Mouse (Mus musculus) heart, adult 9 months (tissue): ENCODE data around the gene Cct3.
A peak's percentile ranks its signal among the peaks of the same experiment; 100 is the strongest.
"Not testable (repeated sequence)": the region's sequence is repeated elsewhere in the genome, so short reads cannot be mapped to it uniquely, and the experiment has no call there.

Source experiments
- DNase-seq, 2 experiments: peaks; one replicate each; pipeline ENCODE4 v3.0.0; 2022; ENCODE audit warnings: low spot score in 2 of 2

Gene Cct3

DNA sequence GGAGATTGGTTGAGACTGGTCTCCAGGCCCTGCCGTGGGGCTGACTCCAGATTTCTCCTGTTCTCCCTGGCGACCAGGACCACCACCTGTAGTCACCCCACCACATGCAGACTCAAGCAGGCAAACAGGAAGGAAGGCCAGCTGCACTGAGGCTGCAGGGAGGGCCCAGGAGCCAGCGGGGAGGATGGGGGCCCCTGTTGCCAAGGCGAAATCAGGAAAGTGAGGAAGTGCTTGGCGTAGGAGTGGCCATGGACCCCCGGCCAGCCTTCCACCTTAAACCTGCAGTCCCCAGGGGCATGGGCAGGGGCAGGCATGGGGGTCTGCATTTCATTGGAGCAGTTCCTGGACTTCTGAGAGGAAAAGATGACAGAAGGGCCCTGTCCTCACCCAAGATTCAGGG, 64.2 kb downstream of the Cct3 start:
- no peak for DNase-seq

- no peak for DNase-seq
Measured at GRCm38 (mm10) chr3:88361612-88362313, 64.8 kb downstream of the Cct3 start.

DNA sequence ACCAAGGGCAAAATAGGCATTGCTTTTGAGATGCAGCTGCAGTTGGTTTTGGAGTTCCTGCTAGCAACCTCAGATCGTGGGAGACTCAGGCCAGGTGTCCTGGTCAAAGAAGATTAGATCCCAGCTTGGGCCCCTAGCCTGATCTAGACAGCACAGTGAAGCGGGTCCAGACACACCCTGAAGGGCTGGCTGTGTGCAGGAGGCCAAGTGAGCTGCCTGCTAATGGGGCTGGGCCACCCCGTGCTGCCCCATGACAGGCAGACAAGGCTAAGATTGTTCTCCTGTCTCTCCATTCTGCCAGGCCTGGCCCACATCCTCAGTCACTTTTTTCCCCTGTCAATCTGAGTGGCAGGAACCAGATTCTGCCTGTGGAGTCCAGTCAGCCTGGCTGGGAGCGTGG, 66.8 kb downstream of the Cct3 start:
- peak in 1 of 2 experiments; percentile 20 for DNase-seq

GRCm38 (mm10) chr3:88364337-88364736, 67.4 kb downstream of the Cct3 start, which contains the start of gene Paqr6:
Gene Paqr6 (plus strand): TSS chr3:88364584.
- peak; percentile 37 to 64 for DNase-seq

- no peak for DNase-seq
Measured at GRCm38 (mm10) chr3:88365705-88366361, 68.9 kb downstream of the Cct3 start.

DNA sequence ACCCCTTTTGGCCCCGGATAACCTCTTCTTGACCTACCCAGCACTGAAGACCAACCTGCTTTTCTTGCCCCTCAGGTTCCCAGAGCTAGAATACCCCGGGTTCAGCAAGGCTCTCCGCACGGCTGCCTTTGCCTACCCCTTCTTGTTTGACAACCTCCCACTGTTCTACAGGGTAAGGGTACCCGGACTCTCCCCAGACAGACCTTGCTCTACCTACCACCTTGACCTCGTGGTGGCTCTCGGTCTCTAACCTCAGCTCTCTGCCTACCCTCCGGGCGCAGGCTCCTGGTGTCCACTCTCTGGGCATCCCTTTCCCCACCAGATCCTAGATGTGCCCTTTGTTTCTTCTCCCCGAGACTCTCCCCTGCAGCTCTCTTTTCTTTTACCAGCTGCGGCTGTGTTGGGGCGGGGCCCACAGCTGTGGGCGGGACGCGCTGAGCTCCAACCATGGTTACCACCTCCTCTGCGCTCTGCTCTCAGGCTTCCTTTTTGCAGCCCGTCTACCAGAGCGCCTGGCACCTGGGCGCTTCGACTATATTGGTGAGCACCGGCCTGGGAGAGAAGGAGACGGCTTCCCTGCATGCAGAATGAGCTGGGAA, 70.0 kb downstream of the Cct3 start:
- not testable (repeated sequence) for DNase-seq

- not testable (repeated sequence) for DNase-seq
Measured at GRCm38 (mm10) chr3:88367517-88367916, 70.6 kb downstream of the Cct3 start.

DNA sequence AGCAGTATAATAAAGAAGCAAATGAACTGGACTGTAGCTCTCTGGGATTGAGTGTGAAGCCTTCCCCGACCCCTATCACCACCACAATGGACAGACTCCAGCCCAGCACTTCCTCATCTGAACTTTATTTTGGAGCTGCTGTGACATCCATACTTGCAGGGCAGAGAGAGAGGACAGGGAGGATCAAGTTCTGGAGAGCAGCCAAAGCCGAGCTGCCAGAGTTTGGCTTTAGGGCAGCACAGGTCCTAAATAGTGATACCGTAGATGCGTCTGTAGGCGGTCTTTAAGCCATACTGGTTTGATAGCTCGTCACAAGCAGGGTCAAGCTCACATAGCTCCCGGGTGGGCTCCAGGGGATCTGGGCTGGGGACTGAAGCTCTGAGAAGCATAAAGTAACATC, 71.6 kb downstream of the Cct3 start:
- DNase-seq, result not testable (repeated sequence)
